Mouse (Mus musculus): ENCODE results near the gene Necap2.
A peak's percentile ranks its signal among the peaks of the same experiment; 100 is the strongest.

Necap2 gene

DNA sequence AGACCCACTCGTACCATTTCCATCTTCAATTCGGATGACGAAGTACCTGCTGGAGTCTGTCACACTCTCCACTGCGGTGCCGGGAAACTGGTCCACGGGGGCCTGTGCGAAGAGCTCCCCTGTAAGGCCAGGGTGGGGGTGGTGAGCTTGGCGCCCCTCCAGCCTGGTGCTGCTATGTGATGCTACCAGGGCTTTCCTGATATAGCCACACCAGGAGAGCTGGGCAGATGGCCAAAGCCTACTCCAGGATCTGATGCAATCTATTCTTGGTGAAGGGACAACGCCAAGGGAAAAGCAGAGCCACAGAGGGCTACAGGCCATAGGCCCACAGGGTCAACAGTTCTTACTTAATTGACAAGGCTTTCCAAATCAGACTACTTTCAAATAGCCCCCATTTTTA, 4.5 kb downstream of the Necap2 start:
- DNase-seq: peak; percentile 75

- no peak for DNase-seq
Observed at GRCm38 (mm10) chr4:141072502-141072901, 5.7 kb downstream of the Necap2 start.

GRCm38 (mm10) chr4:141069731-141070130, 8.4 kb downstream of the Necap2 start:
- peak; percentile 32 for DNase-seq

DNA sequence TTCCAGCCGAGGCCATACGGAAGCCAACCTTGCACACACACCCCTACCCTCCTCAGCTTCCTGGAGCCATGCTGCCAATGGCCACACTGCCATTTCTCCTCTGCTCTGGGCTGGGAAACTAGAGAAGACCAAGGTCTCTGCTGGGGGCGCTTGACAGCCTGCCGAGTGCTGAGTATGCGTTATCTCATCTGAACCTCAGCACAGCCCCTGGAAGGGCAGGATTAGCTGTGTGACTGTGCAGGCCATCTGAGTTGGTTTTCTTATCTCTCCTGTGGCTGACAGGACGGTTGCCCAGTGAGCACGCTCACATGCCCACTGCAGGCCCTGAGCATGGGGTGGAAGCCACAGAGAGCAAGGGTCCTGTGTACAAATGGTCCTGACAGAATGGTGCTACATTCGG, 9.5 kb downstream of the Necap2 start:
- DNase-seq: no peak

DNA sequence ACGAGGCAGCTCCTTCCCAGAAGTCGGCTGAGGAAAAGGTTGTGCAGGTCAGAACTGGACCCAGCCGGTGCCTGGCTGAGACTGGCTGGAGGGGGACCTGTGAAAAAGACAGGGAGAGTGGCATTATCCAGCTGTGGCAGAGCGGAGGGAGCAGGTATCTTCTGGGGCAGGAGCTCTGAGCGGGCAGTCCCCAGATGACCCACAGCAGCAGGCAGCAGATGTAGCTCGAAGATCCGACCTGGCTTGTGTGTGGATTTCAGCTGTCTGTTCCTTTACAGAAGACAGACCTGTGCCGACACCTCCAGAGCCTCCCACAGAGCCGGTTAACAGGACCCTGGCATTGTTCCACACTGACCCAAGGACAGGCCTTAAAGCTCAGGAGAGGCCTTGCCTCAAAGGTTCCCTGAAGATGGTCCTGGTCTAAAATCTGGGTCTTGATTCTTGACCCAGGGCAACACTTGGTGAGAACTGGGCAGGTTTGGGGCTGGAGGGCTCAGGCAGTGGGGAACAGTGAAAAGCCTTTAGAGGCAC, 10.6 kb downstream of the Necap2 start:
- no peak for DNase-seq

GRCm38 (mm10) chr4:141066709-141067515, 11.2 kb downstream of the Necap2 start:
- no peak for DNase-seq

DNA sequence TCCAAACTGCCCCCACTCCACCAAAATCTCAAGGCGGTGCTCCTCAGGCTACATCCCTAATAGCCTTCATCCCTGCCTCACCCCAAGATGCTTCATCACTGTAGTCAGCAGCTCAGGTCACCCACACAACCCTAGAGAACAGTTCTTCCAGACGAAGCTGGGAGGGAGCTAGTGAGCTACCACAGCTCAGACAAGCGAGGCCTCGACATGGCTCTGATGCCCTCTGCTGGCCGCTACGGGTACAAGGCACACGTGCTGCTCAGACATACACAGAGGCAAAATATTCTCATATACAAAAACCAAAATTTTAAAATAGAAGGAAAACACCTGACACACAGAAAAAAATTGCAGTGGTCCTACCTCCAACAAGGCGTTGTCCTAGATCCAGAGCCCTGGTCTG, 13.0 kb downstream of the Necap2 start:
- DNase-seq: peak; percentile 75

- DNase-seq: no peak
Observed at GRCm38 (mm10) chr4:141064104-141064659, 14.0 kb downstream of the Necap2 start.

- peak; percentile 97 for DNase-seq
Observed at GRCm38 (mm10) chr4:141060426-141061301, 17.5 kb downstream of the Necap2 start, which contains the start of gene Crocc. Gene Crocc (minus strand): TSS chr4:141060550.

DNA sequence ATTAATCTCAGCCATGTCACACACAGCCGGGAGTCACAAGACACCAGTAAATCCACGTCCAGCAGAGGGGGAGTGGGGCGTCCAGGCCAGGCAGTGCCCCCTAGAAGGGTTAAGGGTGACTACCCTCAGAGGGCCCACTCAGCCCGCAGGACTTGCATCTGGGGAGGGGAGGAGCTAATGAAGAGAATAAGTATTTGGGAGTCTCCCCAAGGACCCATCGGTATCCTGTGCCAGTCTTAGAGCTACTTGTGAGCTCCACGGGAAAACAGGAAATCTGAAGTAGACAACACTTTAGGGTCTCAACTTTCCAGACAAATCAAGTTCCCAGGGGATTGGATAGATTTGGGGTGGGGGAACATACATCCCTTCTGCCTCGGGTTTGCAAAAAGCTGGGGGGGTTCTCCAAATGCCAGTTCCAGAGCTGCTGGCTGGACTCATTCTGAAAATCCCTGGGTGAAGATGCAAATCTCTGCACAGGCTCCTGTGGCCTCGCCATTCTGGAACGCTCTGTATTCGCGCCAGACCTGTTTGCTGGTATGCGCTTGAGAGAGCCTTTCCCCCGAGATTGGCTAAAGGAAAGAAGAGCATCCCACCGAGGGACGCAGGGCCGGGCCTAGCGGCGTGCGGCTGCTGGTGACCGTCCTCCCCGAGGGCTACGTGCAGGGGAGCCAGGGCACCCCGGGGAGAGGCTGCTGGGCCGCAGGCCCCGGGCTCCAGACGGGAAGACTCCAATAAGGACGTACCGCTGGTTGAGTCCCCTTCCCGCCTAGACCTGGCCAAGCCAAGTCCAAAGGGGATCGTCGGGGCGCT, 18.3 kb downstream of the Necap2 start:
- no peak for DNase-seq

DNA sequence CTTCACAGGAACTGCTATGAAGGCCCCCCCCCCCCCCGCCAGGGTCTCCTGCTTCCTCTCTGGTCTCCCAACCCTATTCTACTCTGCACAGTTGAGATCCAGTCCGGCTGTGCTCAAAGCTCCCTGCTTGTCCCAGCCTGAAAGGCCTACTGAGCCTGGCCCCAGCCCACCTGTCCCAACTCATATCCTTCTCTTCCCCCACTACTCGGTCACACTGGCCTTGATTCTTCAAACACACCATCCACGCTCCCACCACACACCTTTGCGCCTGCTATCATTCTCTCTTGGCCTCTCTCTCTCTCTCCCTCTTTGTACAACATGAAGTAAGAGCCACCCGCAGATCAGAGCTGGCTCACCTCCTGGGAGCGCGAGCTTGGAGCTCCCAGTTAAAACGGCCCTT, 19.3 kb downstream of the Necap2 start:
- DNase-seq: no peak

DNA sequence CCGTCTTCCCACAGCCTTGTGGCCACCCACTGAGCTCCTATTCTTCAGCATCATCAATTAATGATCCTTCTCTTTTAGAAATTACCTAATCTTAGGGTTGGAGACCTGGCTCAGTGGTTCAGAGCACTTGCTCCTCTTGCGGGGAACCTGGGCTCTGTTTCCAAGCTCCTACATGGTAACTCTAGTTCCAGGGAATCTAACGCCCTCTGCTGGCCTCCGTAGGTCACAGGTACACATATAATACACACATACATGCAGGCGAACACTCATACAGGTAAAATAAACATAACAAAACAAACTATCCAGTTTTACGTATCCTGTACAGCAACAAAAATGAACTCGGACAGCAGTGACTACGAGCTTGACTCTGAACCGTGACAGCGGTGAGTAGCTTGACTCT, 21.2 kb downstream of the Necap2 start:
- no peak for DNase-seq

DNA sequence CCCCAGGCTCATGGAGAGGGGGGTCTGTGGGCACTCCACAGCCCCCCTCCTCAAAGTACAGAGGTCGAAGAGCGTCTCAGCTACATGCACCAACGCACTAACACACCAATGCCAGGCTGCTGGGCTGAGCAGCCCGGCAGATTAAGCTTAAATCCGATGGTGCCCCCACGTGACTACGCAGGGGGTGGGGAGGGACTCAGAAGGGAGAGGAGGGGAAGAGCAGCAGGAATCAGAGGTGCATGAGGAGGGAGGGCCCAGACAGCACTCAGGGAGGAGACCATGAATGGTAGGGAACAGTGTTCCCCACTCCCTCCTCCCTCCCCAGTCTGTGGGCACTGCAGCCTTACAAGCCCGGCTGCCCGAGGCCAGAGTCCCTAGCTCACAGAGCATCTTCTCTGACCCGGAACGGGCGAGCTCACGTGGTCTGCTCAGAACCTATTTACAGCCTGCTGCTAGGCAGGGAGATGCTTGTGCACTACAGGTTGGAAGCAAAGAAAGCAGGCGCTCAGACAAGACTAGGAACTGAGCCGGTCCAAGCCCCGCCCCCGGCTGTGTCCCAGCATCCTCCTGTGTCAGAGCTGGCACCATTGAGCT, 24.5 kb downstream of the Necap2 start:
- DNase-seq: peak; percentile 83

GRCm38 (mm10) chr4:141053138-141053537, 25.0 kb downstream of the Necap2 start:
- no peak for DNase-seq

DNA sequence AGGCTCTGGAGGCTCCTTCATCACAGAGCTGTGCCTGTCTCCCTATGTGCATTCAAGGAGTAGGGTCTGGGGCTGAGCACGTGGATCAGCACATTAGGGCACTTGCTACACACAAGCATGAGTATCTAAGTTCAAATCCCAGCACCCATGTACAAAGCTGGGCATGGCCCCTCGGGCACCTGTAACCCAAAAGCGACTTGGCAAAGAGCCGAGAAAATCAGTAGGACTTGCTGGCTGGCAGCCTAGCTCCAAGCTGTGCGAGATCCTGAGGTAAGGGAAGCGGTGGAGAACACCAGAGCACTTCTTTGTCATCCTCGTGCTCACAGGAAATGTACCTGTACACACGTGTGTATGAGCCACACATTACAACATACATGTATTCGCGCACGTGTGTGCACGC, 25.7 kb downstream of the Necap2 start:
- DNase-seq: no peak

DNA sequence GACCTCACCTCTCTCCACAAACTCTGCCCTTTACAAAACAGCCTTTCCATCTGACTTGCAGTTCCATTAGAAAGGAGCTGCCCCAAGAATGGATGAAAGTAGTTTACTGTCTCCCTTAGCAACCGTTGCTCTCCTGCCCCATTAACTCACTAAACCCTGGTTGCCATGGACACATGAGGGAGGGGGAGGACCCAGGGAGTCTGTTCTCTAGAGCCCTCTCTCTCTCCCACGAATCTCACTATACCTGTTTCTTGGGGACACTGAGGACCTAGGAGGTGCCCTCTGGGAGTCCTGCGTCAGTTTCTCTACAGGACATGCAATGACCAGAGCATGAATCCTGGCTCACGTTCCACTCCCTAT, 28.7 kb downstream of the Necap2 start:
- DNase-seq: peak; percentile 30

DNA sequence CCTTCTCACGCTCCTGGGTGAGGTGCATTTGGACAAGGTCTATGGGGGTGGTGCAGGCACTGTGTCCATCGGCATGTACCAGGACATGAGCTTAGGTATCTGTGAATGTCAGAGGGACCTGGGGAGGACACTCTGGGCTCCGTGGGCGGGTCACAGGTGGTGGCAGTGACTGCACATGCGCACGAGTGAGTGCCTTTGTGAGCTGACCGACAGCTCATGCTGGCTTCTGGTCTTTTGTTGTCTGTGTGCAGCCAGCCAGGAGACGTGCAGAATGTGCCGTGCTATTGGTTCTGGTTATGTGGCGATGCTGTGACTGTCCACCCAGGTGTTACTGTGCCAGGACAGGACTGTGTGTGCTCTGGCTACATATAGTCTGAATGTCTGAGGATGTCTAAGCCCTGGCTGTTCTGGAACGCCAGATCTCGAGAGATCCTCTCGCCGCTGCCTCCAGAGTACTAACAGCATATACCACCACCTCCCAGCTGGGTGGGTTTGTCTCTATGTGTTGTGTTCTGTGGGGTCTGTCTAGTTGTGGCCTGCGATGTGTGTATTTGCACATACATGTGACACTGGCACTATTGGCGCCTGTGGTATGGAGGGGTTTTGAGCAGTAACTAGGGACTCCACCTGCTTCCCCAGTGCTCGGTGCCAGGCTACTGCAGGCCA, 29.2 kb downstream of the Necap2 start:
- DNase-seq: peak; percentile 31

- peak; percentile 40 for DNase-seq
Observed at GRCm38 (mm10) chr4:141044816-141045215, 33.3 kb downstream of the Necap2 start.

- no peak for DNase-seq
Observed at GRCm38 (mm10) chr4:141041117-141041516, 37.0 kb downstream of the Necap2 start.

- no peak for DNase-seq
Observed at GRCm38 (mm10) chr4:141033606-141034549, 44.3 kb downstream of the Necap2 start.
